Mouse (Mus musculus) MEL (cell line): ENCODE results near the gene Cdh13.

Experiments
- CTCF ChIP-seq, 3 experiments: IDR thresholded peaks in 2 of 3; conservative IDR thresholded peaks in 1 of 3; 2 replicates each; pipeline ENCODE4 v1.5.1; 2011 to 2012; ENCODE audit warnings: low read length in 3 of 3, low read depth in 2 of 3, mild to moderate bottlenecking in 2 of 3, improper control_type of control experiment in 1 of 3, inconsistent platforms in 1 of 3, mixed read lengths in 1 of 3, moderate library complexity in 1 of 3; ENCODE audit not compliant: control insufficient read depth in 1 of 3, insufficient read depth in 1 of 3, poor library complexity in 1 of 3, severe bottlenecking in 1 of 3
- GATA1 ChIP-seq: IDR thresholded peaks from 2 replicates; pipeline ENCODE4 v1.6.1; 2011; ENCODE audit warnings: low read depth, low read length, improper control_type of control experiment
- HCFC1 ChIP-seq: IDR thresholded peaks from 2 replicates; pipeline ENCODE4 v1.6.1; 2012; ENCODE audit warnings: low read depth, mild to moderate bottlenecking, inconsistent platforms, low read length, improper control_type of control experiment, moderate library complexity
- MYC ChIP-seq: IDR thresholded peaks from 2 replicates; pipeline ENCODE4 v1.6.1; 2011; ENCODE audit warnings: low read depth, mild to moderate bottlenecking, low read length, improper control_type of control experiment, moderate library complexity
- POLR2A ChIP-seq, 2 experiments: IDR thresholded peaks; 2 replicates each; pipeline ENCODE4 v1.6.1; 2011 to 2012; ENCODE audit warnings: low read length in 2 of 2, mild to moderate bottlenecking in 2 of 2, control low read depth in 1 of 2, improper control_type of control experiment in 1 of 2, low read depth in 1 of 2, moderate library complexity in 1 of 2; ENCODE audit not compliant: control insufficient read depth in 1 of 2, insufficient read depth in 1 of 2, poor library complexity in 1 of 2
- RAD21 ChIP-seq: IDR thresholded peaks from 2 replicates; pipeline ENCODE4 v1.6.1; 2011; ENCODE audit warnings: mild to moderate bottlenecking, low read depth, low read length, improper control_type of control experiment
- RCOR1 ChIP-seq: IDR thresholded peaks from 2 replicates; pipeline ENCODE4 v1.6.1; 2012; ENCODE audit warnings: low read depth, mild to moderate bottlenecking, inconsistent platforms, low read length, improper control_type of control experiment
- USF1 ChIP-seq: IDR thresholded peaks from 2 replicates; pipeline ENCODE4 v1.6.1; 2014; ENCODE audit warnings: low read depth, mild to moderate bottlenecking, inconsistent platforms, low read length, improper control_type of control experiment, moderate library complexity
- ZC3H11A ChIP-seq: IDR thresholded peaks from 2 replicates; pipeline ENCODE4 v1.6.1; 2012; ENCODE audit warnings: low read depth, mild to moderate bottlenecking, inconsistent platforms, low read length, improper control_type of control experiment

GRCm38 (mm10) chr8:119358836-119359235, 1075.3 kb downstream of the Cdh13 start:
- peak; percentile 13 for TF ChIP-seq RAD21
- no peak for TF ChIP-seq USF1
- TF ChIP-seq MYC: no peak
- no peak for TF ChIP-seq GATA1
- no peak for TF ChIP-seq HCFC1
- no peak for TF ChIP-seq POLR2A (IDR thresholded peaks at IDR 0.05; ENCODE audit: control insufficient read depth in 1 of 2, insufficient read depth in 1 of 2, low read depth in 1 of 2, low read length in 2 of 2, poor library complexity in 1 of 2)
- no peak for TF ChIP-seq ZC3H11A
- TF ChIP-seq RCOR1: no peak
- peak; percentile 80 to 95 (median 85) for TF ChIP-seq CTCF (IDR thresholded peaks at IDR 0.05 in 2 of 3, conservative IDR thresholded peaks at IDR 0.05 in 1 of 3; ENCODE audit: control insufficient read depth in 1 of 3, insufficient read depth in 1 of 3, low read depth in 2 of 3, low read length in 3 of 3, poor library complexity in 1 of 3, severe bottlenecking in 1 of 3)
